Mouse (Mus musculus): ENCODE data around the gene Prap1.

DNA sequence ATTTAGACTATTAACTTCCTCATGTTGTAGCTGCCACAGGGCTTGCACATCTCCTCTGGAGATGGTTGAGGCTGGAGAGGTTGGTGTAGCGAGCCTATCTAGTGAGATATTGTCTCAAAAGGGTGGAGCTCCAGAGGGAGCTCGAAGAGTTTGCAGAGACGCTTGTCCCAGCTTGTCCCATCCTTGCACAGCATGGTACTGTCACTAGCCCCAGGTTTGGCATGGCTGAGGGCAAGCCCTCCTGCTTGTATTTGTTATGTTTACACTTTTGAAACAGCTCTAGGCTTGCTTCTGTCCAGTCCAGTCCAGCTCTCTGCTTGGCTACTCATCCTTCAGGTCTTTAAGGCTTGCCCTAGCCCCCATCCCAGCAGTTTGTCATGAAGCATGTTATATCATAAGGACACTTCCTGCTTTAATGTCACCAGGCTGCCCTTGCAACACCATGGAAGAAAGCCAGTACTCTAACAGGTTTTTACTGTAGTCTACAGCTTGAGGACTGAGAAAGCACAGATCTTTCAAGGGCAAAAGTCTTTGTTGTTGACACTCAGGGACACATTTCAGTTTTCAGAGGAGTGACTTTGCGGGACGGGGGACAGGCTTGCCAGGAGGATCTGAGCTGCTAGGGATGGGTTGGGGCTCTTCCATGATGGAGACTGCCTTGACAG lies 42.0 kb downstream of the Prap1 start:
- TF ChIP-seq GATA1 (IDR thresholded peaks at IDR 0.05; ENCODE audit: borderline replicate concordance, low read length) (no peak), FLI1 (IDR thresholded peaks at IDR 0.05; ENCODE audit: low read length) (no peak)
